Mouse (Mus musculus) liver (tissue): ENCODE measurements at regions not wholly inside any gene's neighbourhood (a gene's known extent, or its start where the extent isn't known, plus 50 kb on each side); places are given as distances from the start of the nearest gene placed in this dataset.

Experiments
- DNase-seq: peaks from one replicate; pipeline ENCODE4 v3.0.0-alpha.2; 2020; ENCODE audit warnings: mixed read lengths

DNA sequence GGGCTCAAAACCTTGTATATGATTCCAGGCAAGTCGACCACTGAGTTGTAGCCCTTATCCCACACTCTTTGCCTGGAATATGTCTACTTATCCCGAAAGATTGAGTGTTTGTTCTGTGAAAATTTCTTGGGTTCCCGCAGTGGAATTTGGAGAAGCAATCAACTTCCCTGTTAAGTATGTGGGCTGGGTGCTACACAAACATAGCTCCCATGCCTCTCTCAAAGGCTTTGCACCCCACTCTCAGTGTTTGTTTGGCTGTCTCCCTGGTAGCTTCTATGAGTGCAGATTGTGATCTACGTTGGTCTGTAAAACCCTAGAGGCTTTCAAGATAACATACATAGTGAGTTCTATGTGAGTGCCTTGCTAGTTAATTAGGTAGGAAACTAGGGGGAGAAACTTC lies 1184.2 kb downstream of the 4930447A16Rik start:
- DNase-seq = no peak
